Mouse (Mus musculus) liver, embryonic 14.5 days (tissue): Measurements from ENCODE around the gene Tenm2.

Experiments
- CTCF ChIP-seq: IDR thresholded peaks from 2 replicates; pipeline ENCODE4 v1.5.1; 2016; ENCODE audit warnings: antibody characterized with exemption, low read depth, control low read depth
- EP300 ChIP-seq: IDR thresholded peaks from 2 replicates; pipeline ENCODE4 v1.6.1; 2016; ENCODE audit warnings: antibody characterized with exemption, low read depth

GRCm38 (mm10) chr11:36137840-36138239 is 1097.9 kb downstream of the Tenm2 start:
- TF ChIP-seq CTCF, result no peak
- no peak for TF ChIP-seq EP300
